Mouse (Mus musculus) Muller cell, postnatal 12 days (primary cell): ENCODE results near the gene Frmd4a.
"Not testable (repeated sequence)": the region's sequence is repeated elsewhere in the genome, so short reads cannot be mapped to it uniquely, and the experiment has no call there.

Source experiments
- DNase-seq: peaks from one replicate; pipeline ENCODE4 v3.0.0-alpha.2; 2015; ENCODE audit errors: inconsistent ontology term

Frmd4a gene

DNA sequence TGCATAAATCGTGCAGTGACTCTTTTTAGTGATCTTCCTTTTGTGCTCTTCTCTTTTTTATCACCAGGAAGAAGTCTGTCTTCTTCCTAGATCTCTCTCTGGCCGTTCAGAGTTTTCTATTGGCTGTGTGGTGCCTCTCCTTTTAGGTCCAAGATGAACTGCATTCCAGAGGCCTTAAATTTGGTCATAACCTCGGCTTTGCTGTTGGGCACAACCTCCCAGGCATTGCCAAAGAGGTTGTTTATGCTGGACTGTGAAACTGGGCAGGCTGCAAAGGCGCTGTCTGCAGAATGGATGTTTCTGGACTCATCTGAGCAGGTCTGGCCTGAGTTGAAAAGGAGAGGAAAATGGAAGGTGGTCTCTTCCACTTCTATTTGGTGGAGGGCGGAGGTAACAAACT is 560.8 kb downstream of the Frmd4a start:
- DNase-seq = no peak

DNA sequence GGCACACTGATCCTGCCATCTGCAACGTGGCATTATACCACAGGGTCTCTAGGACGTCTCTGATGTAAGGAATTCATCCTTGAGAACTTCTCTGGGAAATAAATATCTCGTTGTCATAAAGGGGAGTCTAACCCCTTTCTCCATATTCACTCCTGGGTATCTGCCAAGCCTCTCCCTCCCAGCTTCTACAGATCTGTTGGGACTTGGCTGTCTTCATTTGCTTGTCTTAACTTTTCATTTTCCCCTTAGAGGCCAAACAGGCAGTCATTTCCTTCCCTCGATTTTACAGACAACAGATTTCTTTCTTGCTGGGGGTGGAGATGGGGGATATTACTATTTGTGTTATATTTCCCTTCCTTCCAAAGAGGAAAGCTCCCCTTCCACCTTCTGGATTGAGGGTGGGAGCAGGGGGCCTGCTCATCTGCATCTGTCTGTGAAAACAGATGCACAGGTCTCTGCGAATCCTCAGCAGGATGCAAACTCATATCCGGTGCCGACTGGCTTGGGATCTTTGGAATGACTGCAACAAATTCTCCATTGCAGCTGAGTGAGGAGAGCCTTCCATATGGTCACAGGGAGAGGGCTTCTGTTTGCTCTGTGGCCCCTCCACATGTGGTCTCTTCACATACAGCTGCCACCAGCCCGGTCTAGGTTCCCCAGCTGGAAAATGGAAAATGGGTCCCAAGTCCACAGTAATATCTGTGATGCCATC is 562.0 kb downstream of the Frmd4a start:
- no peak for DNase-seq

DNA sequence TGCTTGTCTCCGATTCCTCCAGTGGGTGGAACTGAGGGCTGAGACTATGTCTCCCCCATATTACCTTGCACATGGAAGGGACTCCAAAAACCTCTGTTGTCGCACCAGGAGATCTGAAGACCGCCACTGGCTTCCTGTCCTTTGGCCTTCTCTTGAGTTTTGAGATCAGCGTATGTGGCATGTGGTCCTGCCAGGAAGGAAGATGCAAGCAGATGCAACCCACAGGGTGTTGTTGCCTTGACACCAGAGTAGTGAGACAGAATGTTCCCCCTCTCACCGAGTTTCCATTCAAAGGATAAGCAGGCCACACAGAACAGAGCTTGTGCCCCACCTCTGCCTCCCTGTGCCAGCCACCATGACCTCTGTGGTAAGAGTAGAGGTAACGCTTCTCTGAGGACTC is 563.1 kb downstream of the Frmd4a start:
- DNase-seq = no peak

DNA sequence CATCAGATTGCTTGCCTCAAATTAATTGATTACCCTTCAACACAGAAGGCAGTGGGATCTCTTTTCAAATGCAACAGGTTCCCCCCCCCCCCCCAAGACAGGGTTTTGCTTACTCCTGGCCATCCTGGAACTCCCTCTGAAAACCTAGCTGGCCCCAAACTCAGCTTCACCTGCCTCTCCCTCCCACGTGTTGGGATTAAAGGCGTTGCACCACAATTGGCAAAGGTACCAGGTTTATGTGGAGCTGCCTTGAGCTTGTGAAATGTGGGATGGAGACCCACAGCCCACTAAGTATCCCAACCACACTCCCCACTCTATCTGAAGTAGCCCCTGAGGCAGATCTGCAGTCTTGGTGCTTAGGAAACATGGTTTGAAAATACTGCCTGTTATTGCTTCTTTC is 565.4 kb downstream of the Frmd4a start:
- no peak for DNase-seq

DNA sequence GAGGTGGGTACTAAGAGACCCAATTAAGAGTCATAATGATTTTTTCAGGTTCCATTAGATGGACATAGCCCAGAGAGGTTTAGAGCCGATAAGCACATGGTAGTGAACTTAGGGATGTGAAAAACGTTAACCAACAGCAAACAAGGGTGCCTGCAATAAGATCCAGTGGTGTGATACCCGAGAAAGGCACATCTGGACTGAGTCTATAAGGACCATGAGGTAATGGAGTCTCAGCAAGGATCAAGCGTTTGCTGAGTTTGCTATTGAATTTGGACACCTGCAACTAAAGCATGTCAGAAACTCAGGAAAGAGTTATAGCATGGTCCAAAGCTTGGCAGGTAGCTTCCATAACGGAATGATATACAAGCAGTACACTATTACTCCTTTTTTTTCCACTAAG is 566.7 kb downstream of the Frmd4a start:
- no peak for DNase-seq

DNA sequence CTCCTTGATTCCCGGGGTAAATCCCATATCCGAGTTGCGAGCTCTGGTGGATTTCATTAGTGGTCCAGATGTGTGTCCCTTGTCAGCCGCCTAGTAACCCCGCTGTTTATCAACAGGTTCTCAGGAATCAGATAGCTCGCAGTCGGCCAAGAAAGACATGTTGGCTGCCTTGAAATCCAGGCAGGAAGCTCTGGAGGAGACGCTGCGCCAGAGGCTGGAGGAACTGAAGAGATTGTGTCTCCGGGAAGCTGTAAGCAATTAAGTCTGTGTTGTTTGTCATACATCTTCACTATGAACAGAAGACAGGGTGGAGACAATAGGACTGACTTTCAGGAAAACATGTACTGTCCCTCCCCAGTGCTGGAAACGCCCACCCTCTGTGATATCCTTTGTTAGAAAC is 568.7 kb downstream of the Frmd4a start:
- DNase-seq = no peak

DNA sequence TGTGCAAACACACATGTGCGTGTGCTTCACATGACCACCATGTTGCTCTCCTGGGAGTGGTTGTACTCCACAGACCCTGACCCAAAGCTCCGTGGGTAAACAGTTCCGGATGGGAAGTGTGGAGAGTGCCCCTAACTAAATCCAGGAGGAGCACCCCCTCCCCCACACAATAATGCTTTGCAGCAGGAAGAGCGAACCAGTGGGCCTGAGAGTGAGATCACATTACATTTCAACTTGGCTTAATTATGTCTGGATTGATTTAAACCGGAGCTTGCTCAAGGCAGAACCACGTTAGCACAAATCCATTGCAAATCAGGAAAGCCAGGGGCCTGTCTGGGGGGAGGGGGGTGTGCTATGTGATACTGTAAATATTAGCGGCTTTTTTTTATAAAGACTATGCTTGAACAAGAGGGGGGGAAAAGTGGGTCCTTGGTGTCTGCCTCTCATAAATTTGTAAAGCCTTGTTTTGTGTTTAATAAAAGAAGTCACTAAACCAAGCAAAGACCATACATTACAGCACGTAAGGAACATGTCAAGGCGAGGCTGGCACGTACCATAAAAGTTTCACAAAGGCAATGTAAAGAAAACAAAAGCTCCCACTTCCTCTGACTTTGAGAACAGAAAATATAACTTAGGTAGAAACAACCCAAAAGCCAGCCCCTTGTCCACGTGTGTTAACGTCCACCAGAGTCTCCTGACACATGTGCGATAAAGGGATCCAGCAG is 570.3 kb downstream of the Frmd4a start:
- no peak for DNase-seq

DNA sequence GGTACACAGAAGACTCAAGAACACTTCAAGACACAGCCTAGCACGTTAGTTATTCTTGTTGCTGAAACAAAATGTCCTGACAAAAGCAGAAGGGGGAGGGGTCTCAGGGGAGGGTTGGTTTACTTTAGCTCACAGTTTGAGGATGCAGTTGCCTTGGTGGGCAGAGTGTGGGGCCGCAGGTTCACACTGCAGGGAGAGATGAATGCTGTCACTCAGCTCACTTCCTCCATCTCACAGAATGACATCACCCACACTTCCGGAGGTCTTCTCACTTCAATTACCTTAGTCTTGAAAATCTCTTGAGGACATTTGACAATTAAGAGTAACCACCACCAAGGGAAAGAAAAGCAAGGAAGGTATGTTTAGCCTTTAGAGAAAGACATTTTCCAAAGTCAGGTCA is 574.1 kb downstream of the Frmd4a start:
- no peak for DNase-seq

DNA sequence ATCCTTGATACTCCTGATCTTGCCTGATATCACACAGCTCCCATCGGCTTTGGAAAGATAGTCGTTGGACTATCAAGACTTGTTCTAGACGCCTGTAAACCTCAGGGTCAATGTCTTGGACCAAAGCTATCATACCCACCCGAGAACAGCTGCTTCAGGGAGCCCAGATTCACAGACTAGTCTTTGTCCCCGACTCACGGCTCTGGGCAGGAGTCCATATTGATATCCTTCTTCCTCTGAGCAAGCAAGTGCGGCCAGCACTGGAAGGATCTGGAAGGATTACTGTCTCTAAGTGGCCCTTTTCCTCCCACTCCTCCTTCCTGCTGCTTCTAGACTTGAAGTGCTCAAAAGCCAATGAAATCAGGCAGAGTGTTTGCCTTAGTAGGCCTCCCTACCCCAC is 575.1 kb downstream of the Frmd4a start:
- no peak for DNase-seq

DNA sequence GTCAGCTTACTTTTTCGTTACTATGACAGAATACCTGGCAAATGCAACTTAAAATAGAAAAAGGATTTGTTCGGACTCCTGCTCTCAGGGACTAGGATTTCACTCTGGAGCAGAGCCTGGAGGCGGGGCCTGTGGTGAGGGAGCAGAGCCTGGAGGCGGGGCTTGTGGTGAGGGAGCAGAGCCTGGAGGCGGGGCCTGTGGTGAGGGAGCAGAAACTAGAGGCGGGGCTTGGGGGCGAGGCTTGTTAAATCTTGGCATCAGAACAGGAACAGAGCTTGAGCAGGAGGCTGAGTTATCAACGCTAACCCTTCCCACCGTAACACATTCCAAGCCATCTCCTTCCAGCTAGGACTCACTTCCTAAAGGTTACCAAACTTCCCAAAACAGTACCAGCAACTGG is 575.9 kb downstream of the Frmd4a start:
- DNase-seq = peak; percentile 88

DNA sequence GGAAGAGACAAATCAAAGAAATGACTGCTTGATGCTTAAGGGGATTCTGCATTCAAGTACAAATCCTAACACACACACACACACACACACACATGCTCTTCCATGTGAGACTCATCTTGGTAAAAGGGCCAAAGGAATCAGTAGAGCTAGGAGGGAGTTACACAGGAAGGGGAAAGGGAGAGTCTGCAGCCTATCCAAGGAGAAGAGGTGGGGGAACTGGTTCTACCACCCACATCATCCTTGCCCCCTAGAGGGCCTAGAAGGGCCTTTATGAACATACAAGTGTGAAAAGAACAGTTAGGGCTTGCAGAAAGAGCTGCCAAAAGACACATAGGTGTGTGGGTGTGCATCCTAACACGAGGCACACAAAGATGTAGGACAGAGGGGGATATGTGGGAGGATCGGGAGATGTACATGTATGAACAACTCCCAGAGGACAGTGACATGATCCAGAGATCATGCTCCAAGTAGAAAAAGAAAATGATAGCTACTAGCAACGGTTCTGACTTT is 576.4 kb downstream of the Frmd4a start:
- no peak for DNase-seq

DNA sequence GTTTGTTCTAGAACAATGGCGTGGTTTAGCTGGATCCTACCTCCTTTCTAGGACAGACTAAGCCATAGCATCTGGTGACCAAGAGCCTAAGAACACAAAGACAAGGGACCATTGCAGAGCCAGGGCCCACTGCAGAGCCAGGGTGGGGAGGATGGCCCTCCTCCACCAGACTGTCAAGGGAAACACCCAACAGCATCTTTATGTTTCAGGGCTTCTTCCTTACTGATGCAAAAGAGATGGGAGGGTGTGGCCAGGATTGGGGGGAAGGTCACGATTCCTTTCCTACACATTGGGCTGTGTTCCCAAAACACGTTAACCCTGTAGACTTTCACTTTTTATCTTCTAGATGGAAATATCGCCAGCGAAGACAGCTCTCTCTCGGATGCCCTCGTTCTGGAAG is 579.5 kb downstream of the Frmd4a start:
- no peak for DNase-seq

DNA sequence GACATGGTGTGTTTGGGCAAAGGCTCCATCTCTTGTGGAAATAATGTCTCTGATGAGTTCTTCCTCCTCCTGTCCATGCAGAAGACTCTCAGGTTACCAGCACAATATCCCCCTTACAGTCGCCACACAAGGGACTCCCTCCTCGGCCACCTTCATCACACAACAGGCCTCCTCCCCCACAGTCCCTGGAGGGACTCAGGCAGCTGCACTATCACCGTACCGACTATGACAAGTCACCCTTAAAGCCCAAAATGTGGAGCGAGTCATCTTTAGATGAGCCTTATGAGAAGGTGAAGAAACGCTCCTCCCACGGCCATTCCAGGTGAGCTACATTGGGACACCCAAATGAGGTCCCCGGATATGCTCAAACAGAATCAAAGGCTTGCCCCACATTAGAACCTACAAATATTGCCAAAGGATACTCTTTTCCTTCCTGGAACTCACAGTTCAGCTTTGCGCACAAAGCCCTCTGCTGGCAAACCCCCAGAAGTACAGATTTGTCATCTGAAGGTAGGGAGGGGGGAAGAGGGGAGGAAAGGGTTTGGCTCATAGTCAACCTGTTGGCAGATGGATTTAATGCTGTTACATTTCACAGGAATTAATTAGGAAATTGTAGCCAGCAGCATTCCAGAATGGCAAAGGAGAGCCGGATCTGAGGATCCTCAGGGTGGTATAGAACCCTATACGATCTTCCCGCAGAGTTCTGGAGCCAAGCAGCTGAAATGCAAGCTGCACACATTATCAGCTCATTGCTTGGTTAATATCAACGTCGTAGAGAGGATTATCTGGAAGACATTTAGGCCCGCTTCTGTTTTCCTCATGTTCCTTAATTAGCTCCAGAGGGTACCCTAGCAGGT is 583.7 kb downstream of the Frmd4a start:
- DNase-seq = peak; percentile 83

DNA sequence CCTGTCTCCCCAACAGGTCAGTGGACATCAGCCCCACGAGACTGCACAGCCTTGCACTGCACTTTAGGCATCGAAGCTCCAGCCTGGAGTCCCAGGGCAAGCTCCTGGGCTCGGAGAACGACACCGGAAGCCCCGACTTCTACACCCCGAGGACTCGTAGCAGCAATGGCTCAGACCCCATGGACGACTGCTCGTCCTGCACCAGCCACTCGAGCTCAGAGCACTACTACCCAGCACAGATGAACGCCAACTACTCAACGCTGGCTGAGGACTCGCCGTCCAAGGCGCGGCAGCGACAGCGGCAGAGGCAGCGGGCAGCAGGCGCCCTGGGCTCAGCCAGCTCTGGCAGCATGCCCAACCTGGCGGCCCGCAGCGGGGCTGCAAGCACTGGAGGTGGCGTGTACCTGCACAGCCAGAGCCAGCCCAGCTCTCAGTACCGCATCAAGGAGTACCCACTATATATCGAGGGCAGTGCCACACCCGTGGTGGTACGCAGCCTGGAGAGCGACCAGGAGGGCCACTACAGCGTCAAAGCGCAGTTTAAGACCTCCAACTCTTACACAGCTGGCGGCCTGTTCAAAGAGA is 585.9 kb downstream of the Frmd4a start:
- no peak for DNase-seq

DNA sequence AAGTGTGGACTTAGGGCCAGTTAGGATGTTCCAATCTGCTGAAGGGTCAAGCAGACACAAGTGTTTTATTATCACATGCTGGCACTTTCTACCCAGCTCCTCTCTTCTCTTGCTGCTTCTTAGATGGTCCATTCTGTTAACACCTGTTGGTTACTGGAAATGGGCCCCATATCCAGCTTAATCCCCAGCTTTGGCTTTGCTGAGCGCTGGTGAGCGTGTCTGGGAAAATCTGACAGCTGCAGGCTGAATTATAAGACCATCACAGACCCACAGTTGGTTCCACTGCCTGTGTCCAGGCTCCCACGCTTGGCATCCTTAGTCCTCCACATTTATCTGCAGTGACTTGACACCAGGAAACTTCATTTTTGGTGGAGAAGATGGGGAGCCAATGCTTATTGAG is 589.0 kb downstream of the Frmd4a start:
- DNase-seq = no peak

DNA sequence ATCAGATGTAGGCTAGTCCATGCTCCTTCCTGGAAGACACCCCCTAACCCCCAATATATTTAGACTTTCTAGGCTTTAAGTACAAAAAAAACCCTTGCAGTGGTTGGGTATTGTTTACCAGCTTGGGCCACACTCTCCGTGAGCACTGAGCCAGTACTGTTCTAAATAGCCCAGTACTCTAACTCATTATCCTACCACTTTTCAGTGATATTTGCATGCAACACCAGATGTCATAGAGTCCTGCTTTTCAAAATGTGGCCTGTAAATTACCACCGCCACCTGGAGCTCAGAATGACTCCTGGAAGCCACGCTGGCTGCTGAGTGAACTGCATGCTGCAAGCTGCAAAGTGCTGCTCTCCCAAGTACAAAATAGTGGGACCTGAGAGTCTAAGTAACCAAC is 590.7 kb downstream of the Frmd4a start:
- DNase-seq = no peak

DNA sequence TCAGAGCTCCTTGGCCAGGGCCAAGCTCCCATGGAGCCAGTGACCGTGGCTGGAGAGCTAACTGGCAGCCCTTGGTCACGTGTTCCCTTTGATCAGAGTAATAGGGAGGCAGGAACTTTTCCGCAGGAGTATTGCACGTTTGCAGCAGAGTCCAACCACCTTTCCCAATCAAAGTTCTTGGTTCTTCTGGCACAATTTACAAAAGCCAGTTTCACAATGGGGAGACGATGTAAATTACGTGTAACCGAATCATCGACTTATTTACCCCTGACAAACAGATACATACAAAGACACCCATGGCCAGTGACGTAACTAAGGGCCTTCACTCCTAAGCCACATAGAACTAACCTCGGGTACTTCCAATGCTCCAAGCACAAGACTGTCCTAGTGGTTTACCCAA is 591.9 kb downstream of the Frmd4a start:
- no peak for DNase-seq

DNA sequence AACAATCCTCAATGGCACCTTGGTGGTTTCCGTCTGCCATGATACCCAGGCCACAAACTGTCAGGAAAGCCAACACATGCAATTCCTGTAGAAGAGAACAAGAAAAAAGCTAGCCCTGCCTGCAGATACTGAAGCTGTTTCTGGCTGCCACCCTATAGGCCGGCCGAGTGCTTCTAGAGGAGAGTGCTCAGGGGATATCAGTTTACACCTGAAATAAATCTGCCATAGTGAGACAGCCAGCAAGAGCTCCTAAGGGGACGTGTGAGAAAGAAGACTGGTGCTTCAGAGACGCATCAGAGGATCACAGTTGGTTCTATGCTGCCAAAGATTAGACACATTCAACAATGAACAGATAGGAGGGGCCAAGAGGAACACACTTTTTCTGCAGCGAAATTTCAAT is 593.8 kb downstream of the Frmd4a start:
- DNase-seq = no peak

DNA sequence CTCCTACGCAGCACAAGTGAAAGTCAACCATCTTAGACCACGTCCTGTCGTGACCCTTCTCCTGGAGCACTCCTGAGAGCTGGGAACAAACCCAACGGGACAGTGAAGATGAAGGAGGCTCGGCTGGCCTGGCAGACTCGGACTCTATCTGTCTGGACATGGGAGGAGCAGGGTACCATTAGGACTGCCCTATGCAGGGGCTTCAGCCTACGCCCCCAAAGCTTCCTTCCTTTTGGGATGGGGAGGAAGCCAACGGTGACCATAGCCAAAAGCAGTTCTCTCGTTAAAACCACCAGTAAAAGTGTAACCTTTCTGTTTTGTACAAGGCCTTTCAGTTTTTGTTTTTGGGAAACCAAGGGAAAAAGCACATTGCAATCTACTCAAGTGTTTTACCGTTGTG is 594.2 kb downstream of the Frmd4a start:
- no peak for DNase-seq

DNA sequence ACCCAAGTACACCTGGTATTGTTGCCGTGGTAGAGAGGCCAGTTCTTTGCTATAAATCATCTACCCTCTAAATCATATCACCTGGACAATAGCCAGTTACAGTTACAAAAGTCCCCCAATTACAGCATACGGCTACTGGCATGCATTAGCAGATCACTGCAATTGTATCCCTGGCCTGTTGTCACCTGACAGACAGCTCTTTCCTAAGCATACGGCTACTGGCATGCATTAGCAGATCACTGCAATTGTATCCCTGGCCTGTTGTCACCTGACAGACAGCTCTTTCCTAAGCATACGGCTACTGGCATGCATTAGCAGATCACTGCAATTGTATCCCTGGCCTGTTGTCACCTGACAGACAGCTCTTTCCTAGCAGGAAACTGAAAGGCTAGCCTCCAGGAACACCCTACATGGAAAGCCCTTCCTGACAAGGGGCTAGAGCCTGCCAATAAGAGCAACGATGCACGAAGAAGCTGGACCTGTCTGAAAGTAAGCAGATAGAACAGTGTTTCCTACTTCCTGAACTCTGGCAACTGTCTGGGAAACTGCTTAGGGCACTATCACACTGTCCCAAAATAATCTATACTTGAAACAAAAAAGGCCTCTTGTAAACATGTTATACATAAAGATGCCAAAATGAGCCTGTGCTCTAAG is 596.9 kb downstream of the Frmd4a start:
- not testable (repeated sequence) for DNase-seq

DNA sequence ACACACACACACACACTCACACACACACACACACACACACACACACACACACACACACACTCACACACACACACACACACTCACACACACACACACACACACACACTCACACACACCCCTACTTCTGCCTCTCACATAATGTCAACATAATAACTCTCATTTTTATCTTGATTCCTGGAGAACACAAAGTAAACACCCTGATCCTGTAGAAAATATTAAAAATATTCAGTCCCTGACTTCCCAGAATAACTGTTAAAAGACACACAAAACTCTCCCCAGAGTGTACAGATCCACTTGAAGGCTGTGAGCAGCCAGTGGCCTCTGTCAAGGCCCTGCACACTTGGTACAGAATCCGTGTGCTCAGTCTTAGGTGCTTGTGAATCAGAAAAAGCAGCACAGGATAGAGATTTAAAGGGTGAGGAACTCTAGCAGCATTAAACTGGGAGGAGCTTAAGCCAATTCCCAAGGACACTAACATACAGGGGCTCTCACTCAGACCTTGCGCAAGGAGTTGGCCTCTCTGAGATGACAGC is 597.6 kb downstream of the Frmd4a start:
- no peak for DNase-seq
